Mouse (Mus musculus): ENCODE measurements around the gene Asprv1. TPM values are rescaled to one million over a fixed set of nuclear protein-coding genes. Genes with fewer than 3 reads are reported as not detected.

The Asprv1 gene
- 0.75 and 0.77 TPM in 2 replicates for polyA plus RNA-seq (2012; rRNA removed)

GRCm38 (mm10) chr6:86627946-86628345 lies at the start of gene Asprv1:
Asprv1 (plus strand) TSS chr6:86628164.
- Histone ChIP-seq H3K27ac (ENCODE audit: control insufficient read depth, insufficient read depth, low read depth, low read length) (no peak within 1 kb of the TSS), H3K36me3 (ENCODE audit: control insufficient read depth, insufficient read depth, low read length) (no peaks in the 10 kb centered on the region), H3K4me3 (ENCODE audit: control insufficient read depth, low read depth, low read length) (no peak within 1 kb of the TSS), H3K4me1 (ENCODE audit: control insufficient read depth, insufficient read depth, low read length) (peaks cover 2% of the 10 kb centered on the region; the same call in 1 of the 2 replicates), H3K27me3 (ENCODE audit: control insufficient read depth, insufficient read depth, low read length) (no peaks in the 10 kb centered on the region)
- TF ChIP-seq CTCF (IDR thresholded peaks at IDR 0.05; ENCODE audit: control insufficient read depth, insufficient read depth, insufficient replicate concordance, low read depth, low read length) (no peak), POLR2A (IDR thresholded peaks at IDR 0.05; ENCODE audit: control insufficient read depth, low read depth, low read length) (no peak)

GRCm38 (mm10) chr6:86578396-86578795 lies 49.6 kb upstream of the Asprv1 start:
- TF ChIP-seq POLR2A (IDR thresholded peaks at IDR 0.05; ENCODE audit: control insufficient read depth, low read depth, low read length) (no peak), CTCF (IDR thresholded peaks at IDR 0.05; ENCODE audit: control insufficient read depth, insufficient read depth, insufficient replicate concordance, low read depth, low read length) (no peak)
- Histone ChIP-seq H3K4me3 (ENCODE audit: control insufficient read depth, low read depth, low read length) (no peak overlapping the region), H3K27me3 (ENCODE audit: control insufficient read depth, insufficient read depth, low read length) (no peaks in the 10 kb centered on the region), H3K36me3 (ENCODE audit: control insufficient read depth, insufficient read depth, low read length) (no peaks in the 10 kb centered on the region), H3K4me1 (ENCODE audit: control insufficient read depth, insufficient read depth, low read length) (peaks cover 9% of the 10 kb centered on the region), H3K27ac (ENCODE audit: control insufficient read depth, insufficient read depth, low read depth, low read length) (no peak overlapping the region)

- H3K36me3 ChIP-seq (ENCODE audit: control insufficient read depth, insufficient read depth, low read length): no peaks in the 10 kb centered on the region
- peaks cover 11% of the 10 kb centered on the region for H3K4me1 ChIP-seq (ENCODE audit: control insufficient read depth, insufficient read depth, low read length)
- no peak overlapping the region for H3K4me3 ChIP-seq (ENCODE audit: control insufficient read depth, low read depth, low read length)
- no peak overlapping the region for H3K27ac ChIP-seq (ENCODE audit: control insufficient read depth, insufficient read depth, low read depth, low read length)
- TF ChIP-seq POLR2A (IDR thresholded peaks at IDR 0.05; ENCODE audit: control insufficient read depth, low read depth, low read length): no peak
- TF ChIP-seq CTCF (IDR thresholded peaks at IDR 0.05; ENCODE audit: control insufficient read depth, insufficient read depth, insufficient replicate concordance, low read depth, low read length): no peak
- H3K27me3 ChIP-seq (ENCODE audit: control insufficient read depth, insufficient read depth, low read length): no peaks in the 10 kb centered on the region
Observed at GRCm38 (mm10) chr6:86579066-86579784, 48.7 kb upstream of the Asprv1 start.

GRCm38 (mm10) chr6:86579926-86580325 lies 48.0 kb upstream of the Asprv1 start:
- Histone ChIP-seq H3K4me1 (ENCODE audit: control insufficient read depth, insufficient read depth, low read length) (peaks cover 18% of the 10 kb centered on the region), H3K4me3 (ENCODE audit: control insufficient read depth, low read depth, low read length) (no peak overlapping the region), H3K27ac (ENCODE audit: control insufficient read depth, insufficient read depth, low read depth, low read length) (no peak overlapping the region), H3K27me3 (ENCODE audit: control insufficient read depth, insufficient read depth, low read length) (no peaks in the 10 kb centered on the region), H3K36me3 (ENCODE audit: control insufficient read depth, insufficient read depth, low read length) (no peaks in the 10 kb centered on the region)
- TF ChIP-seq CTCF (IDR thresholded peaks at IDR 0.05; ENCODE audit: control insufficient read depth, insufficient read depth, insufficient replicate concordance, low read depth, low read length): no peak
- TF ChIP-seq POLR2A (IDR thresholded peaks at IDR 0.05; ENCODE audit: control insufficient read depth, low read depth, low read length): no peak

GRCm38 (mm10) chr6:86583141-86583540 lies 44.8 kb upstream of the Asprv1 start:
- no peak for TF ChIP-seq CTCF (IDR thresholded peaks at IDR 0.05; ENCODE audit: control insufficient read depth, insufficient read depth, insufficient replicate concordance, low read depth, low read length)
- no peak for TF ChIP-seq POLR2A (IDR thresholded peaks at IDR 0.05; ENCODE audit: control insufficient read depth, low read depth, low read length)
- no peak overlapping the region for H3K4me3 ChIP-seq (ENCODE audit: control insufficient read depth, low read depth, low read length)
- peaks cover 27% of the 10 kb centered on the region for H3K4me1 ChIP-seq (ENCODE audit: control insufficient read depth, insufficient read depth, low read length)
- no peak overlapping the region for H3K27ac ChIP-seq (ENCODE audit: control insufficient read depth, insufficient read depth, low read depth, low read length)
- H3K36me3 ChIP-seq (ENCODE audit: control insufficient read depth, insufficient read depth, low read length): no peaks in the 10 kb centered on the region
- no peaks in the 10 kb centered on the region for H3K27me3 ChIP-seq (ENCODE audit: control insufficient read depth, insufficient read depth, low read length)

- TF ChIP-seq POLR2A (IDR thresholded peaks at IDR 0.05; ENCODE audit: control insufficient read depth, low read depth, low read length) (no peak), CTCF (IDR thresholded peaks at IDR 0.05; ENCODE audit: control insufficient read depth, insufficient read depth, insufficient replicate concordance, low read depth, low read length) (no peak)
- peak overlapping the region; percentile 88; the same call in 1 of the 2 replicates for H3K27ac ChIP-seq (ENCODE audit: control insufficient read depth, insufficient read depth, low read depth, low read length)
- no peaks in the 10 kb centered on the region for H3K36me3 ChIP-seq (ENCODE audit: control insufficient read depth, insufficient read depth, low read length)
- no peaks in the 10 kb centered on the region for H3K27me3 ChIP-seq (ENCODE audit: control insufficient read depth, insufficient read depth, low read length)
- H3K4me1 ChIP-seq (ENCODE audit: control insufficient read depth, insufficient read depth, low read length): peaks cover 27% of the 10 kb centered on the region
- no peak overlapping the region for H3K4me3 ChIP-seq (ENCODE audit: control insufficient read depth, low read depth, low read length)
Observed at GRCm38 (mm10) chr6:86583601-86584215, 44.3 kb upstream of the Asprv1 start.

- TF ChIP-seq POLR2A (IDR thresholded peaks at IDR 0.05; ENCODE audit: control insufficient read depth, low read depth, low read length): no peak
- 0 out of 2 replicates have a peak, but pooled peaks have one; percentile 2 for TF ChIP-seq CTCF (IDR thresholded peaks at IDR 0.05; ENCODE audit: control insufficient read depth, insufficient read depth, insufficient replicate concordance, low read depth, low read length)
- no peaks in the 10 kb centered on the region for H3K27me3 ChIP-seq (ENCODE audit: control insufficient read depth, insufficient read depth, low read length)
- H3K36me3 ChIP-seq (ENCODE audit: control insufficient read depth, insufficient read depth, low read length): no peaks in the 10 kb centered on the region
- H3K27ac ChIP-seq (ENCODE audit: control insufficient read depth, insufficient read depth, low read depth, low read length): peak overlapping the region; percentile 88
- H3K4me1 ChIP-seq (ENCODE audit: control insufficient read depth, insufficient read depth, low read length): peaks cover 26% of the 10 kb centered on the region
- H3K4me3 ChIP-seq (ENCODE audit: control insufficient read depth, low read depth, low read length): peak overlapping the region; percentile 12
Observed at GRCm38 (mm10) chr6:86584296-86585015, 43.5 kb upstream of the Asprv1 start.

Data from testis, adult 2 months (tissue).